Mouse (Mus musculus) hindbrain, embryonic 15.5 days (tissue): ENCODE measurements at regions not wholly inside any gene's neighbourhood (a gene's known extent, or its start where the extent isn't known, plus 50 kb on each side); places are given as distances from the start of the nearest gene placed in this dataset.
A peak's percentile ranks its signal among the peaks of the same experiment; 100 is the strongest.

Experiments used
- ATAC-seq: fragments of 200-750 bp; cut with Nextera tagmentation; 2 replicates; pipeline ENCODE4 v1.8.0; 2017; ENCODE audit warnings: low read depth, moderate number of reproducible peaks, moderate TSS enrichment; ENCODE audit not compliant: low FRiP score
- H3K27ac ChIP-seq: fragments of 300-500 bp; sonication (generic); replicated peaks from 2 replicates; pipeline ENCODE4 v1.5.1; 2015; ENCODE audit warnings: mild to moderate bottlenecking, inconsistent platforms
- H3K27me3 ChIP-seq: fragments of 300-500 bp; sonication (generic); 2 replicates; pipeline ENCODE4 v1.6.1; 2015; ENCODE audit warnings: control low read depth, inconsistent platforms
- H3K36me3 ChIP-seq: fragments of 300-500 bp; sonication (generic); 2 replicates; pipeline ENCODE4 v1.6.1; 2015; ENCODE audit warnings: control low read depth, inconsistent platforms
- H3K4me1 ChIP-seq: fragments of 300-500 bp; sonication (generic); replicated peaks from 2 replicates; pipeline ENCODE4 v1.6.1; 2015; ENCODE audit warnings: control low read depth, inconsistent platforms
- H3K4me2 ChIP-seq: fragments of 300-500 bp; sonication (generic); 2 replicates; pipeline ENCODE4 v1.6.1; 2015; ENCODE audit warnings: moderate library complexity, mild to moderate bottlenecking, inconsistent platforms
- H3K4me3 ChIP-seq: fragments of 300-500 bp; sonication (generic); 2 replicates; pipeline ENCODE4 v1.5.1; 2015; ENCODE audit warnings: mild to moderate bottlenecking, inconsistent platforms
- H3K9ac ChIP-seq: fragments of 300-500 bp; sonication (generic); 2 replicates; pipeline ENCODE4 v1.6.1; 2015; ENCODE audit warnings: inconsistent platforms
- H3K9me3 ChIP-seq: fragments of 300-500 bp; sonication (generic); 2 replicates; pipeline ENCODE4 v1.6.1; 2016; ENCODE audit warnings: control low read depth, inconsistent platforms
- WGBS: fragments of 180-500 bp; shearing (Covaris S2); methylation state at CpG from one replicate; pipeline ENCODE4 v1.1.7; 2015; 5-methylcytosine and 5-hydroxymethylcytosine counted together

DNA sequence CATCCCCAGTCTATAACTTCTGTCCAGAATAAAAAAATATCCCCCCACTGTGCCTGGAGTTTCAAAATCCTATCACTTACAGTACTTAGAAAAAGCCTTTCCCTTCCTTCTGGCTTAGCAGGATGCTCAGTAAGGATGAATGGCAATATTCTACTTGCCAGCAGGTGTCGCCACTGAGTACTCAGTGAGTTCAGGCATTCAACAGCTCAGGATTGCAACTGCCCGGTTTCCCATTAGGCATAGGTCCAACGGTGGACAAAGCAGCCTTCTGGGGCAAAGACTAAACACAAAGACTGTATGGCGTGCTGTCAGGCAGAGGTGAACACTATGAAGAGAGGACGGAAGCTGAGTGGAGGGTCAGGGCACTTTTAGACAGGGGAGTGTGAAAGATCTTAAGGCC, 224.3 kb upstream of the 4930535I16Rik start:
- Histone ChIP-seq H3K27ac (no peak overlapping the region), H3K4me2 (no peak overlapping the region), H3K4me1 (peaks cover 9% of the 10 kb centered on the region), H3K27me3 (peaks cover 12% of the 10 kb centered on the region; the same call in 1 of the 2 replicates), H3K9me3 (no peaks in the 10 kb centered on the region), H3K9ac (no peak overlapping the region), H3K36me3 (no peaks in the 10 kb centered on the region), H3K4me3 (no peak overlapping the region)
- WGBS = 3% methylated on average over 5 of the region's 5 CpGs
- peak; percentile 48 for ATAC-seq

DNA sequence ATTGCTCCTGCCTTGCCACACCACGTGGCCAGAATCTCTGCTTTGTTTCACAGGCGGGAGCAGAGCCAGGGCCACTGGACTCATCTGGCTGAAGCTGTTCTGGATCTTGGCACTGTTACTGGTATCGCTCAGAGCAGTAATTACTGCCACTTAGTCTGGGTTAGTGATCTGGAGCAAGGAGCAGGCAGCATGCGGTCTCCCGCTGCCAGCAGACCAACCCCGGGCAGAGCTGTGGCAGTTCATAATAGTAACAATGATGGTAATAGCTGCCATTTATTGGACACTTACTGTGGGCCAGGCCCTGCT, 217.3 kb upstream of the 4930535I16Rik start:
- peaks cover 10% of the 10 kb centered on the region for H3K4me1 ChIP-seq
- WGBS = 41% methylated on average over 6 of the region's 6 CpGs
- no peak overlapping the region for H3K9ac ChIP-seq
- H3K4me2 ChIP-seq = no peak overlapping the region
- no peaks in the 10 kb centered on the region for H3K36me3 ChIP-seq
- no peaks in the 10 kb centered on the region for H3K9me3 ChIP-seq
- peak; percentile 65 for ATAC-seq
- H3K27ac ChIP-seq = no peak overlapping the region
- no peak overlapping the region for H3K4me3 ChIP-seq
- H3K27me3 ChIP-seq = peaks cover 3% of the 10 kb centered on the region; the same call in 1 of the 2 replicates

GRCm38 (mm10) chr4:124134341-124135164, 216.7 kb upstream of the 4930535I16Rik start:
- no peak; the same call in 1 of the 2 replicates for ATAC-seq
- no peak overlapping the region for H3K4me3 ChIP-seq

DNA sequence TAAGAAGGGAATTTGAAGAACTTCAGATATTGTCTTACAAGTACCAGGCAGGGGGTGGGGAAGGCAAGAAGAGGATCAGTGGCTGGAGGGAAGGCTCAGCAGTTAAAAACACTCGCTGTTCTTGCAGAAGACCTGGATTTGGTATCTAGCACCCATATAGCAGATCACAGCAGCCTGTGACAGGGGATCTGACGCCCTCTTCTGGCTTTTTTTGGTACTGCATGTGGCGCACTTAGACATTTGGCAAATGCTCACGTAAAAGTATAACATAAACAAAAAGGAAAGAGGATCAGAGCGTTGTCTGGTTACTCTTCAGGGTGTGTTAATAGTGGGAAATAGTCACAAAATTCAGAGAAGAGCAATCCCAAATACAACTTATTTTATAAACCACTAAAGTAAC, 213.1 kb upstream of the 4930535I16Rik start:
- no peak for ATAC-seq
- no peak overlapping the region for H3K27ac ChIP-seq
- peaks cover 3% of the 10 kb centered on the region; the same call in 1 of the 2 replicates for H3K27me3 ChIP-seq
- H3K4me3 ChIP-seq = no peak overlapping the region
- WGBS = 77% methylated on average over 5 of the region's 5 CpGs
- H3K9ac ChIP-seq = no peak overlapping the region
- no peaks in the 10 kb centered on the region for H3K9me3 ChIP-seq
- H3K4me1 ChIP-seq = peaks cover 10% of the 10 kb centered on the region
- no peak overlapping the region for H3K4me2 ChIP-seq
- H3K36me3 ChIP-seq = no peaks in the 10 kb centered on the region

More at GRCm38 (mm10) chr4:124134341-124135164, 216.7 kb upstream of the 4930535I16Rik start:
- Histone ChIP-seq H3K27ac (no peak overlapping the region), H3K9me3 (no peaks in the 10 kb centered on the region), H3K9ac (no peak overlapping the region), H3K4me2 (no peak overlapping the region), H3K4me1 (peaks cover 10% of the 10 kb centered on the region), H3K36me3 (no peaks in the 10 kb centered on the region), H3K27me3 (peaks cover 3% of the 10 kb centered on the region; the same call in 1 of the 2 replicates)
- WGBS = 40% methylated on average over 6 of the region's 6 CpGs

DNA sequence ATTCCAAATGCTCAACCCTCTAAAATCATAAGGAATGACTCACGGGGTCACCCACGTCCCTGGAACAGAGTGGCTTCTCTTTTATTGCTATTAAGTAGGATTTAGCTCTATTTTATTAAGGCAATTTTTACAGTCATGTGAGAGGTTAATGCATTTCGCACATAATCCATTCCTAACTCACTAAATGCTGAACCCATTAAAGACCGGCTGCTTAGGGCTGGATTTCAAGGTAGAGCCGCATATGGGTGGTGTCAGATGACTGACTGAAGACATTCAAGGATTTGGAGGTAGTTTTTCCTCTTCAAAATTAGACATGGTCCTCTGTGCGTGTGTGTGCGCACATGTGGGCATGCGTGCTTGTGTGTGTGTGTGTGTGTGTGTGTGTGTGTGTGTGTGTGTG, 208.4 kb upstream of the 4930535I16Rik start:
- H3K9ac ChIP-seq = no peak overlapping the region
- ATAC-seq = no peak

GRCm38 (mm10) chr4:124120334-124120733, 202.5 kb upstream of the 4930535I16Rik start:
- Histone ChIP-seq H3K27me3 (no peaks in the 10 kb centered on the region; the same call in 1 of the 2 replicates), H3K4me2 (no peak overlapping the region), H3K4me1 (no peaks in the 10 kb centered on the region), H3K36me3 (no peaks in the 10 kb centered on the region), H3K9me3 (no peaks in the 10 kb centered on the region), H3K27ac (no peak overlapping the region), H3K9ac (no peak overlapping the region), H3K4me3 (no peak overlapping the region)
- 84% methylated on average over 6 of the region's 6 CpGs for WGBS
- no peak for ATAC-seq

More for the DNA sequence above, 208.4 kb upstream of the 4930535I16Rik start:
- H3K9me3 ChIP-seq = no peaks in the 10 kb centered on the region
- WGBS = 94% methylated on average over 8 of the region's 8 CpGs
- no peak overlapping the region for H3K4me3 ChIP-seq
- H3K4me2 ChIP-seq = no peak overlapping the region
- H3K27ac ChIP-seq = no peak overlapping the region
- H3K27me3 ChIP-seq = no peaks in the 10 kb centered on the region
- no peaks in the 10 kb centered on the region for H3K36me3 ChIP-seq
- H3K4me1 ChIP-seq = no peaks in the 10 kb centered on the region

DNA sequence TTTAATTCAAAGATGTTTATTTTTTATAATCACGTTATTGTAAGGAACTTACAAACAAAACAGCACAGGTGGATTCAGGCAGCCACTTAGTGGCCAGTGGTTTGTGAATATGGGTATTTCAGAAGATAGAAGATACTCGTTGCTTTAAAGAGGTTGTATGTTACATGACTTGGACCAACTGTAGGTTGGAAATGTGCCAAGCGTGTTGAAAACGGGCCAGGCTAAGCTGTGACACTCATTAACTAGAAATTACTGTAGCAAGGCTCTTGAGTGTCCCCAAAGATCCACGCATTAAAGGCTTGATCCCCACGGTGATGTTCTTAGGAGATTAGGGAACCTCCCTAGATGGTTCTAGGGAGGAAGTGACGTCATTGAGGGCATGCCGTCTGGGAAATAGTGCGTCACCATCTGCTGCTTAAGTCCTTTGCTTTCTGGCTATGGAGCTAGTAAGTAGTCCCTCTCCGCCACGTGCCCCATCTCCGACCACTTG, 196.1 kb upstream of the 4930535I16Rik start:
- Histone ChIP-seq H3K9me3 (no peaks in the 10 kb centered on the region), H3K9ac (no peak overlapping the region), H3K27ac (no peak overlapping the region), H3K4me3 (no peak overlapping the region), H3K36me3 (no peaks in the 10 kb centered on the region), H3K4me2 (no peak overlapping the region), H3K27me3 (no peaks in the 10 kb centered on the region), H3K4me1 (no peaks in the 10 kb centered on the region)
- WGBS = 76% methylated on average over 12 of the region's 12 CpGs
- no peak for ATAC-seq

DNA sequence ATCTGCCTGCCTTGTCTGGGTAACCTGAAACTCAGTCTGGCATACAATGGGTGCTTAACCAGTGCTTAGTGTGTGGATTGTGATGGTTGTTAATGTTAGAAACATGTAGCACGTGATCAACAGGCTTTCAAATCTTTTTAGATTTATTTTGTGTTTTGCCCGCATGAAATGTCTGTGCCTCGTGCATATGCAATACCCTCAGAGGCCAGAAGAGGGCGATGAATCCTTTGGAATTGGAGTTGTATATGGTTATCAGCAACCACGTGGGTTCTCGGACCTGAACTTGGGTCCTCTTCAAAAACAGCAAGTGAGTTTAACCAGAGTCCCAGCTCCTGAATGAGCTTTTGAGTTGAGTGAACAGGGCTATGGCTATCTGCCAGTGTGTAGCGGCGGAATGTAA, 192.9 kb upstream of the 4930535I16Rik start:
- H3K36me3 ChIP-seq = no peaks in the 10 kb centered on the region
- 62% methylated on average over 8 of the region's 8 CpGs for WGBS
- no peak for ATAC-seq
- H3K4me3 ChIP-seq = no peak overlapping the region
- no peaks in the 10 kb centered on the region for H3K4me1 ChIP-seq
- no peaks in the 10 kb centered on the region for H3K9me3 ChIP-seq
- H3K27ac ChIP-seq = no peak overlapping the region
- H3K4me2 ChIP-seq = no peak overlapping the region
- no peak overlapping the region for H3K9ac ChIP-seq
- no peaks in the 10 kb centered on the region for H3K27me3 ChIP-seq

GRCm38 (mm10) chr4:124109371-124109770, 191.5 kb upstream of the 4930535I16Rik start:
- Histone ChIP-seq H3K36me3 (no peaks in the 10 kb centered on the region), H3K4me3 (no peak overlapping the region), H3K4me2 (no peak overlapping the region), H3K9me3 (no peaks in the 10 kb centered on the region), H3K9ac (no peak overlapping the region), H3K27ac (no peak overlapping the region), H3K27me3 (no peaks in the 10 kb centered on the region), H3K4me1 (no peaks in the 10 kb centered on the region)
- no peak for ATAC-seq
- 73% methylated on average over 3 of the region's 3 CpGs for WGBS

GRCm38 (mm10) chr4:124102684-124103083, 184.9 kb upstream of the 4930535I16Rik start:
- Histone ChIP-seq H3K36me3 (no peaks in the 10 kb centered on the region), H3K4me3 (no peak overlapping the region), H3K4me1 (no peaks in the 10 kb centered on the region), H3K27ac (no peak overlapping the region), H3K4me2 (no peak overlapping the region), H3K9me3 (no peaks in the 10 kb centered on the region), H3K27me3 (no peaks in the 10 kb centered on the region), H3K9ac (no peak overlapping the region)
- no peak for ATAC-seq
- WGBS = 33% methylated on average over 2 of the region's 2 CpGs

DNA sequence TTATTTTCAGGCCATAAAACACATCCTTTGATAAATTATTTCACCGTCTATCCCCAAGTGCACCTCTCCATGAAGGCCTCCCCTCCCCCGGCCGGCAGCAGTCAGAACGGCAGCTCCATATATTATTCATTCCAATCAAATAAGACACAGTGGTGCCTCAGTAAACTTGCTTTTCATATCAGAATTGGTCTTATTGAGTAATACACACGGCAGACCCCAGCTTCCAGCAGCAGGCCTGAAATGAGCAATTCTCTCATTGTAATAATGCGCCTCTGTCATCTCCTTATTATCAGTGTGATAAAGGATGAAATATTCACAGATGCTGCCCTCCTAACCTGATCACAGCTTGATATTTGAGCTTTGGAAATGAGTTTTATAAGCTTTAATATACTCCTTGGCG, 169.0 kb upstream of the 4930535I16Rik start:
- no peak overlapping the region for H3K4me3 ChIP-seq
- no peak overlapping the region for H3K27ac ChIP-seq
- H3K27me3 ChIP-seq = no peaks in the 10 kb centered on the region
- no peaks in the 10 kb centered on the region for H3K4me1 ChIP-seq
- H3K4me2 ChIP-seq = no peak overlapping the region
- no peaks in the 10 kb centered on the region for H3K36me3 ChIP-seq
- no peak overlapping the region for H3K9ac ChIP-seq
- ATAC-seq = no peak
- H3K9me3 ChIP-seq = no peaks in the 10 kb centered on the region
- 47% methylated on average over 7 of the region's 7 CpGs for WGBS

GRCm38 (mm10) chr4:124086254-124086653, 168.4 kb upstream of the 4930535I16Rik start:
- Histone ChIP-seq H3K36me3 (no peaks in the 10 kb centered on the region), H3K9ac (no peak overlapping the region), H3K4me3 (no peak overlapping the region), H3K4me2 (no peak overlapping the region), H3K27me3 (no peaks in the 10 kb centered on the region), H3K27ac (no peak overlapping the region), H3K4me1 (no peaks in the 10 kb centered on the region), H3K9me3 (no peaks in the 10 kb centered on the region)
- no peak for ATAC-seq
- 78% methylated on average over 7 of the region's 7 CpGs for WGBS
